Mouse (Mus musculus) heart, adult 2 months (tissue): ENCODE results near the gene Tmem98.
A peak's percentile ranks its signal among the peaks of the same experiment; 100 is the strongest.

Source experiments
- CTCF ChIP-seq: fragments of 200-600 bp; IDR thresholded peaks from 2 replicates; pipeline ENCODE4 v1.8.1; 2022; ENCODE audit warnings: antibody characterized with exemption, mild to moderate bottlenecking, moderate library complexity
- EP300 ChIP-seq: fragments of 200-500 bp; IDR thresholded peaks from 2 replicates; pipeline ENCODE4 v1.6.1; 2011; ENCODE audit warnings: low read depth, low read length, control low read depth; ENCODE audit not compliant: insufficient read depth
- POLR2A ChIP-seq: fragments of 200-500 bp; IDR thresholded peaks from 2 replicates; pipeline ENCODE4 v1.6.1; 2011; ENCODE audit warnings: mild to moderate bottlenecking, low read depth, low read length, control low read depth; ENCODE audit not compliant: insufficient read depth

GRCm38 (mm10) chr11:80799979-80800378 lies 10.0 kb upstream of the Tmem98 start:
- TF ChIP-seq CTCF, result peak; percentile 36; the same call in 1 of the 2 replicates
- no peak for TF ChIP-seq POLR2A
- TF ChIP-seq EP300, result no peak
